Mouse (Mus musculus): ENCODE measurements around the gene Pced1b. TPM values are rescaled to one million over a fixed set of nuclear protein-coding genes. Genes with fewer than 3 reads are reported as not detected.

The Pced1b gene
- polyA plus RNA-seq, 1 experiment from 2014 or later: 3.0 TPM

GRCm38 (mm10) chr15:97420292-97420691, 173.4 kb downstream of the Pced1b start:
- H3K36me3 ChIP-seq: no peaks in the 10 kb centered on the region
- H3K9me3 ChIP-seq: no peaks in the 10 kb centered on the region
- no peak overlapping the region for H3K4me2 ChIP-seq
- no peak for ATAC-seq (ENCODE audit: insufficient read depth, low FRiP score, low read depth)
- WGBS: 93% methylated on average over 2 of the region's 2 CpGs
- H3K9ac ChIP-seq: no peak overlapping the region
- no peak overlapping the region for H3K27ac ChIP-seq
- H3K27me3 ChIP-seq (replicated peaks): no peaks in the 10 kb centered on the region
- no peak overlapping the region for H3K4me3 ChIP-seq (replicated peaks)
- H3K4me1 ChIP-seq: no peaks in the 10 kb centered on the region

- no peaks in the 10 kb centered on the region for H3K36me3 ChIP-seq
- no peaks in the 10 kb centered on the region for H3K27me3 ChIP-seq (replicated peaks)
- no peaks in the 10 kb centered on the region for H3K4me1 ChIP-seq
- WGBS: 69% methylated on average over 3 of the region's 3 CpGs
- H3K4me3 ChIP-seq (replicated peaks): no peak overlapping the region
- H3K9ac ChIP-seq: no peak overlapping the region
- no peak overlapping the region for H3K27ac ChIP-seq
- H3K9me3 ChIP-seq: no peaks in the 10 kb centered on the region
- no peak for ATAC-seq (ENCODE audit: insufficient read depth, low FRiP score, low read depth)
- H3K4me2 ChIP-seq: no peak overlapping the region
Observed at GRCm38 (mm10) chr15:97421533-97421932, 174.6 kb downstream of the Pced1b start.

DNA sequence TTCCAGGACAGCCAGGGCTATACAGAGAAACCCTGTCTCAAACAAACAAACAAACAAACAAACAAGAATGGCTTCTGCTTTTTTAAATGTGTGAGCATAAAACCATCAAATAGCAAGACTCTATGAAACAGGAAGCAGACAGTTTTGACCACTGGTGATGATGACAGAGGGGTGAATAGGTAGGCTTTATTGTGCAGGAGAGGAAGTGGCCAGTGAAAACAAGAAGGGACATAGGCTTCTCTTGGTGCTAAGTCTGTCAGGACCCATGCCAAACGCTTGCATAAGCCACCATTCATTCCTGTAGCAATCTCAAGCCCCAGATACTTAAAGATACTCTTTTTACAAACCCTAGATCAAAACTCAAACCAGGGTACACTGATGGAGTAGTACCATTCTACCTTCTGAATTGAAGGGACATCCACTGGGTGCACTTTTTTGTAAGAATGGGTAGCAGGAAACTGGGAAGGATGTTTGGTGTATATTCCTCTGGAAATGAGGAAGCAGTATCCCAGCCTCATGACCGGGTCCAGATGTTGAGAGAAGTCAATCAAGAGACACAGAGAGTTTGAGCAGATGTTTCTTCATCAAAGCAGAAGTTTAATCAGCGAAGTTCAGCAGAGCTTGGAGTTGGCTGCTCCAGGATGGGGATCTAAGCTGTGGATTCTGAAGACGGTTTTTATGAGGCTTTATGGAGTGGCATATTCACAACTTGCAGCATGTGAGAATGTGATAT, 175.5 kb downstream of the Pced1b start:
- H3K27me3 ChIP-seq (replicated peaks): no peaks in the 10 kb centered on the region
- no peaks in the 10 kb centered on the region for H3K4me1 ChIP-seq
- H3K4me2 ChIP-seq: no peak overlapping the region
- H3K4me3 ChIP-seq (replicated peaks): no peak overlapping the region
- WGBS: 73% methylated on average over 4 of the region's 4 CpGs
- no peak overlapping the region for H3K9ac ChIP-seq
- ATAC-seq (ENCODE audit: insufficient read depth, low FRiP score, low read depth): no peak
- H3K36me3 ChIP-seq: no peaks in the 10 kb centered on the region
- no peak overlapping the region for H3K27ac ChIP-seq
- no peaks in the 10 kb centered on the region for H3K9me3 ChIP-seq

DNA sequence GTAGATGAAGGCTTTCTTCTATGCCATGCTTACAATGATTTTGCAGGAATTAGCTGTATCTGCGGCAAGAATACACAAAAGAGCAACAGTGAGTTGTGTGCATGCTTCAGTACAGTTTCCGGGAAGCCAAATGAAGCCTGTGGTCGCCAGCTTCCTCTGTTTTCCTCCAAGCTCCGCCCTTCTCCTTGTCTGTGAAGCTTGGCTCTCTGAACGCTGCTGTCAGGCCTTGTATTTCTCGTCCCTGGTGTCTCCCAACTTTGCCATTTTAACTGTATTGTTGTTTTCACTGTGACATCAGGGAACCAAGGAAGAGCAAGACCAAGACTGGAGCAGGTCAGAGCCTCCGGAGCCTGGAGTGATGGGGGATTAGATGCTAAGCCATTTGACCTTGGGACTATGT, 177.5 kb downstream of the Pced1b start:
- 63% methylated on average over 7 of the region's 7 CpGs for WGBS
- Histone ChIP-seq H3K36me3 (no peaks in the 10 kb centered on the region), H3K4me3 (replicated peaks) (no peak overlapping the region), H3K4me2 (no peak overlapping the region), H3K9ac (no peak overlapping the region), H3K27me3 (replicated peaks) (no peaks in the 10 kb centered on the region), H3K4me1 (no peaks in the 10 kb centered on the region), H3K27ac (no peak overlapping the region), H3K9me3 (no peaks in the 10 kb centered on the region)
- ATAC-seq (ENCODE audit: insufficient read depth, low FRiP score, low read depth): no peak

- Histone ChIP-seq H3K27me3 (replicated peaks) (no peaks in the 10 kb centered on the region), H3K27ac (no peak overlapping the region), H3K4me1 (no peaks in the 10 kb centered on the region), H3K4me2 (no peak overlapping the region), H3K36me3 (no peaks in the 10 kb centered on the region), H3K9me3 (no peaks in the 10 kb centered on the region), H3K9ac (no peak overlapping the region), H3K4me3 (replicated peaks) (no peak overlapping the region)
- no peak for ATAC-seq (ENCODE audit: insufficient read depth, low FRiP score, low read depth)
- WGBS: 76% methylated on average over 3 of the region's 3 CpGs
Observed at GRCm38 (mm10) chr15:97424961-97425360, 178.1 kb downstream of the Pced1b start.

- WGBS: 81% methylated on average over 12 of the region's 12 CpGs
- no peaks in the 10 kb centered on the region for H3K4me1 ChIP-seq
- no peak overlapping the region for H3K4me3 ChIP-seq (replicated peaks)
- H3K9me3 ChIP-seq: no peaks in the 10 kb centered on the region
- H3K4me2 ChIP-seq: no peak overlapping the region
- ATAC-seq (ENCODE audit: insufficient read depth, low FRiP score, low read depth): no peak
- no peak overlapping the region for H3K27ac ChIP-seq
- no peaks in the 10 kb centered on the region for H3K27me3 ChIP-seq (replicated peaks)
- no peaks in the 10 kb centered on the region for H3K36me3 ChIP-seq
- H3K9ac ChIP-seq: no peak overlapping the region
Observed at GRCm38 (mm10) chr15:97429201-97429900, 182.4 kb downstream of the Pced1b start.

GRCm38 (mm10) chr15:97431533-97431932, 184.6 kb downstream of the Pced1b start:
- Histone ChIP-seq H3K4me1 (no peaks in the 10 kb centered on the region), H3K9me3 (no peaks in the 10 kb centered on the region), H3K36me3 (no peaks in the 10 kb centered on the region), H3K27me3 (replicated peaks) (no peaks in the 10 kb centered on the region), H3K9ac (no peak overlapping the region), H3K4me2 (no peak overlapping the region), H3K27ac (no peak overlapping the region), H3K4me3 (replicated peaks) (no peak overlapping the region)
- 86% methylated on average over 6 of the region's 6 CpGs for WGBS
- no peak for ATAC-seq (ENCODE audit: insufficient read depth, low FRiP score, low read depth)

GRCm38 (mm10) chr15:97432221-97432620, 185.3 kb downstream of the Pced1b start:
- Histone ChIP-seq H3K9ac (no peak overlapping the region), H3K36me3 (no peaks in the 10 kb centered on the region), H3K4me3 (replicated peaks) (no peak overlapping the region), H3K4me2 (no peak overlapping the region), H3K9me3 (no peaks in the 10 kb centered on the region), H3K27ac (no peak overlapping the region), H3K4me1 (no peaks in the 10 kb centered on the region), H3K27me3 (replicated peaks) (no peaks in the 10 kb centered on the region)
- 27% methylated on average over 4 of the region's 4 CpGs for WGBS
- no peak for ATAC-seq (ENCODE audit: insufficient read depth, low FRiP score, low read depth)

Other genes starting within 250 kb of the Pced1b start
- 54.2 and 60.5 TPM in 2 replicates for gene Slc38a4, start 191.2 kb upstream of the Pced1b start, polyA plus RNA-seq (2015; fragmentation: Nextera tagmentation; extraction: Ambion mirVana)
- 4.7 and 5.5 TPM in 2 replicates for gene Amigo2, start 180 bp downstream of the Pced1b start, polyA plus RNA-seq (2015; fragmentation: Nextera tagmentation; extraction: Ambion mirVana)